Comparison of ENCODE assay signal across 8 mouse cellular contexts in the genomic region with DNA sequence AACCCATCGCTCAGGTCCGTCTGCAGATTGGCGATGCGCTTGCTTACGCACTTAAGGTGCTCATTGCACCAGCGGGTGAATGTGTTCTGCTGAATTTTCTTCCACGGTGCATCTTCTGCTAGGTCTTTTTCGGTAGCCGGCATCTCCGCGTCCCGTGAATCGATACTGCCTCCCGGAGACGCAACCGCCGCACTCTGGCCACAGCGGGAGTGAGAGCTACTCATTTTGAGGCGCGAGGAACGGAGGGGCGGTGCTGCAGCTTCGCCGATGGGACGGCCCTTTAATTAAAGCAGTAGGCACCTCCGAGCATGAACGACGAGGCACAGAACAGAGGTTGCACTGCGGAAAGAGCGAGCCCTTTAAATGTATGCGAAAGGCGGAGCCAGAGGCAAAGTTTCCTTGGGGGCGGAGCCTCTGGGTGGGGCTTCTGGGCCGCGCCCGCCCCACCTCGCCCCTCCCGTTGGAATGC. TPM values are rescaled to one million over a fixed set of nuclear protein-coding genes. Genes with fewer than 3 reads are reported as not detected.
DNase-seq lines count a peak whose midpoint lies in the region; ATAC-seq and TF ChIP-seq lines count a peak whose summit lies in the region.

No protein-coding gene starts in this region.

- no peak for TF ChIP-seq EP300 in heart, postnatal 0 days (IDR thresholded peaks at IDR 0.05; ENCODE audit: low read depth)

- H3K4me3 ChIP-seq in E14TG2a.4 (replicated peaks; ENCODE audit: low read length) = peak overlapping the region; percentile 86
- H3K4me3 ChIP-seq in forebrain, embryonic 12.5 days (replicated peaks) = peak overlapping the region; percentile 56
- peak overlapping the region; percentile 57 for H3K4me3 ChIP-seq in heart, postnatal 0 days (ENCODE audit: low read depth, low read length)
- peak overlapping the region; percentile 50 for H3K4me3 ChIP-seq in neural tube, embryonic 14.5 days (ENCODE audit: low read depth, low read length)
- H3K4me3 ChIP-seq in testis, adult 2 months (ENCODE audit: control insufficient read depth, low read depth, low read length) = peak overlapping the region; percentile 84

- 19% methylated on average over 36 of the region's 38 CpGs for WGBS in forebrain, embryonic 12.5 days
- 19% methylated on average over 38 of the region's 38 CpGs for WGBS in heart, postnatal 0 days
- 21% methylated on average over 38 of the region's 38 CpGs for WGBS in neural tube, embryonic 14.5 days

- H3K36me3 ChIP-seq in E14TG2a.4 (ENCODE audit: insufficient read depth, low read length) = peaks cover 29% of the 10 kb centered on the region
- peaks cover 21% of the 10 kb centered on the region for H3K36me3 ChIP-seq in forebrain, embryonic 12.5 days (replicated peaks)
- peaks cover 17% of the 10 kb centered on the region for H3K36me3 ChIP-seq in heart, postnatal 0 days (replicated peaks; ENCODE audit: control insufficient read depth, insufficient read depth, low read length)
- H3K36me3 ChIP-seq in neural tube, embryonic 14.5 days (ENCODE audit: control insufficient read depth, insufficient read depth, low read length) = peaks cover 15% of the 10 kb centered on the region; the same call in 1 of the 2 replicates
- H3K36me3 ChIP-seq in testis, adult 2 months (ENCODE audit: control insufficient read depth, insufficient read depth, low read length) = no peaks in the 10 kb centered on the region

- TF ChIP-seq CTCF in E14TG2a.4 (conservative IDR thresholded peaks at IDR 0.05; ENCODE audit: low read length) = no peak
- no peak for TF ChIP-seq CTCF in heart, postnatal 0 days (IDR thresholded peaks at IDR 0.05; ENCODE audit: low read depth)
- no peak for TF ChIP-seq CTCF in testis, adult 2 months (IDR thresholded peaks at IDR 0.05; ENCODE audit: control insufficient read depth, insufficient read depth, insufficient replicate concordance, low read depth, low read length)

- DNase-seq in c-Kit-positive CD71-positive TER-119-negative erythroid progenitor cells, embryonic 14.5 days (ENCODE audit: low read depth) = peak; percentile 75
- peak; percentile 91 for DNase-seq in heart, postnatal 0 days (ENCODE audit: low spot score)
- peak; percentile 87 to 92 for DNase-seq in kidney, postnatal 4 days
- peak; percentile 91 to 93 for DNase-seq in lung, adult 18-20 months

- peak; percentile 91 for ATAC-seq in forebrain, embryonic 12.5 days (ENCODE audit: low FRiP score)
- peak; percentile 82 for ATAC-seq in heart, postnatal 0 days (ENCODE audit: insufficient read depth, low read depth)
- peak; percentile 92 for ATAC-seq in neural tube, embryonic 14.5 days (ENCODE audit: low read depth)

- no peaks in the 10 kb centered on the region for H3K9me3 ChIP-seq in E14TG2a.4 (ENCODE audit: low read length)
- no peaks in the 10 kb centered on the region for H3K9me3 ChIP-seq in forebrain, embryonic 12.5 days
- H3K9me3 ChIP-seq in heart, postnatal 0 days (replicated peaks; ENCODE audit: control insufficient read depth, low read length) = no peaks in the 10 kb centered on the region
- H3K9me3 ChIP-seq in neural tube, embryonic 14.5 days (ENCODE audit: control insufficient read depth, low read length) = no peaks in the 10 kb centered on the region

- peak overlapping the region; percentile 89 for H3K27ac ChIP-seq in forebrain, embryonic 12.5 days
- H3K27ac ChIP-seq in heart, postnatal 0 days (ENCODE audit: low read depth) = peak overlapping the region; percentile 96
- peak overlapping the region; percentile 85 for H3K27ac ChIP-seq in neural tube, embryonic 14.5 days (ENCODE audit: low read depth, low read length)
- peak overlapping the region; percentile 75 for H3K27ac ChIP-seq in testis, adult 2 months (ENCODE audit: control insufficient read depth, insufficient read depth, low read depth, low read length)

- TF ChIP-seq POLR2A in testis, adult 2 months (IDR thresholded peaks at IDR 0.05; ENCODE audit: control insufficient read depth, low read depth, low read length) = peak; percentile 49; the same call in 1 of the 2 replicates

- peak overlapping the region; percentile 68 for H3K9ac ChIP-seq in forebrain, embryonic 12.5 days
- H3K9ac ChIP-seq in heart, postnatal 0 days (replicated peaks; ENCODE audit: low read depth, low read length) = peak overlapping the region; percentile 84
- peak overlapping the region; percentile 74 for H3K9ac ChIP-seq in neural tube, embryonic 14.5 days (replicated peaks; ENCODE audit: low read depth, low read length)

- peak overlapping the region; percentile 65 for H3K4me2 ChIP-seq in forebrain, embryonic 12.5 days
- peak overlapping the region; percentile 67 for H3K4me2 ChIP-seq in heart, postnatal 0 days (ENCODE audit: low read depth, low read length)
- peak overlapping the region; percentile 68 for H3K4me2 ChIP-seq in neural tube, embryonic 14.5 days (ENCODE audit: low read depth, low read length)

- H3K4me1 ChIP-seq in E14TG2a.4 (replicated peaks; ENCODE audit: low read depth, low read length) = peaks cover 38% of the 10 kb centered on the region
- H3K4me1 ChIP-seq in forebrain, embryonic 12.5 days = peaks cover 18% of the 10 kb centered on the region
- H3K4me1 ChIP-seq in heart, postnatal 0 days (ENCODE audit: control insufficient read depth, insufficient read depth) = 0 out of 2 replicates have a peak, but pooled peaks cover 7% of the 10 kb centered on the region
- peaks cover 6% of the 10 kb centered on the region; the same call in 1 of the 2 replicates for H3K4me1 ChIP-seq in neural tube, embryonic 14.5 days (ENCODE audit: control insufficient read depth, insufficient read depth, low read length)
- H3K4me1 ChIP-seq in testis, adult 2 months (ENCODE audit: control insufficient read depth, insufficient read depth, low read length) = peaks cover 4% of the 10 kb centered on the region

- no peaks in the 10 kb centered on the region for H3K27me3 ChIP-seq in E14TG2a.4 (ENCODE audit: insufficient read depth, low read length)
- no peaks in the 10 kb centered on the region for H3K27me3 ChIP-seq in forebrain, embryonic 12.5 days
- no peaks in the 10 kb centered on the region for H3K27me3 ChIP-seq in heart, postnatal 0 days (ENCODE audit: control insufficient read depth, insufficient read depth, low read length)
- no peaks in the 10 kb centered on the region for H3K27me3 ChIP-seq in neural tube, embryonic 14.5 days (ENCODE audit: control insufficient read depth, insufficient read depth, low read length)
- H3K27me3 ChIP-seq in testis, adult 2 months (ENCODE audit: control insufficient read depth, insufficient read depth, low read length) = no peaks in the 10 kb centered on the region

RNA-seq across cellular contexts. Expression of a gene that starts 3.4 kb away (rescaled TPM):
- 198 and 216 TPM in 2 replicates for polyA plus RNA-seq in forebrain, embryonic 12.5 days (2016; fragmentation: Nextera tagmentation; extraction: Ambion mirVana)
- 374 and 672 TPM in 2 replicates for total RNA-seq in heart, postnatal 0 days (2014; rRNA removed; ENCODE audit: low replicate concordance)
- 58.0 and 67.4 TPM in 2 replicates for polyA plus RNA-seq in heart, postnatal 0 days (2015; fragmentation: Nextera tagmentation; extraction: Ambion mirVana)
- 63.0 and 121 TPM in 2 replicates for polyA plus RNA-seq in neural tube, embryonic 14.5 days (2014; fragmentation: Nextera tagmentation; extraction: Ambion mirVana)
- 49.6 and 96.4 TPM in 2 replicates for polyA plus RNA-seq in testis, adult 2 months (2012; rRNA removed)

RNA-seq across cellular contexts. Expression of a gene that starts 8.2 kb away (rescaled TPM):
- 20.5 and 23.5 TPM in 2 replicates for polyA plus RNA-seq in forebrain, embryonic 12.5 days (2016; fragmentation: Nextera tagmentation; extraction: Ambion mirVana)
- 34.4 and 73.4 TPM in 2 replicates for total RNA-seq in heart, postnatal 0 days (2014; rRNA removed; ENCODE audit: low replicate concordance)
- polyA plus RNA-seq in heart, postnatal 0 days (2015; fragmentation: Nextera tagmentation; extraction: Ambion mirVana) = 13.1 and 13.2 TPM in 2 replicates
- 12.6 and 17.0 TPM in 2 replicates for polyA plus RNA-seq in neural tube, embryonic 14.5 days (2014; fragmentation: Nextera tagmentation; extraction: Ambion mirVana)
- polyA plus RNA-seq in testis, adult 2 months (2012; rRNA removed) = 29.9 and 33.6 TPM in 2 replicates

RNA-seq across cellular contexts. Expression of a gene that starts 24.4 kb away (rescaled TPM):
- 555 and 564 TPM in 2 replicates for polyA plus RNA-seq in forebrain, embryonic 12.5 days (2016; fragmentation: Nextera tagmentation; extraction: Ambion mirVana)
- 2,015 and 2,184 TPM in 2 replicates for total RNA-seq in heart, postnatal 0 days (2014; rRNA removed; ENCODE audit: low replicate concordance)
- 410 and 447 TPM in 2 replicates for polyA plus RNA-seq in heart, postnatal 0 days (2015; fragmentation: Nextera tagmentation; extraction: Ambion mirVana)
- polyA plus RNA-seq in neural tube, embryonic 14.5 days (2014; fragmentation: Nextera tagmentation; extraction: Ambion mirVana) = 476 and 568 TPM in 2 replicates
- polyA plus RNA-seq in testis, adult 2 months (2012; rRNA removed) = 85.8 and 143 TPM in 2 replicates

RNA-seq across cellular contexts. Expression of a gene that starts 35.5 kb away (rescaled TPM):
- 81.6 and 84.3 TPM in 2 replicates for polyA plus RNA-seq in forebrain, embryonic 12.5 days (2016; fragmentation: Nextera tagmentation; extraction: Ambion mirVana)
- total RNA-seq in heart, postnatal 0 days (2014; rRNA removed; ENCODE audit: low replicate concordance) = 69.3 and 71.1 TPM in 2 replicates
- 60.9 and 69.7 TPM in 2 replicates for polyA plus RNA-seq in heart, postnatal 0 days (2015; fragmentation: Nextera tagmentation; extraction: Ambion mirVana)
- polyA plus RNA-seq in neural tube, embryonic 14.5 days (2014; fragmentation: Nextera tagmentation; extraction: Ambion mirVana) = 62.0 and 65.8 TPM in 2 replicates
- 17.4 and 20.0 TPM in 2 replicates for polyA plus RNA-seq in testis, adult 2 months (2012; rRNA removed)

RNA-seq across cellular contexts. Expression of a gene that starts 35.9 kb away (rescaled TPM):
- polyA plus RNA-seq in forebrain, embryonic 12.5 days (2016; fragmentation: Nextera tagmentation; extraction: Ambion mirVana) = 5.0 TPM in 2 replicates
- total RNA-seq in heart, postnatal 0 days (2014; rRNA removed; ENCODE audit: low replicate concordance) = 11.7 and 26.5 TPM in 2 replicates
- 14.5 and 15.8 TPM in 2 replicates for polyA plus RNA-seq in heart, postnatal 0 days (2015; fragmentation: Nextera tagmentation; extraction: Ambion mirVana)
- polyA plus RNA-seq in neural tube, embryonic 14.5 days (2014; fragmentation: Nextera tagmentation; extraction: Ambion mirVana) = 3.7 and 4.1 TPM in 2 replicates
- polyA plus RNA-seq in testis, adult 2 months (2012; rRNA removed) = 1.7 and 1.8 TPM in 2 replicates

Comparison
In these comparisons a context has a peak if more than half of its experiments do, and no peak if none do; other contexts are left out.
1. Peak in every context shown above with its lines: DNase-seq, ATAC-seq, H3K4me3 ChIP-seq and H3K27ac ChIP-seq.